Mouse (Mus musculus) heart, embryonic 11.5 days (tissue): ENCODE measurements around the gene Pex11a. TPM values are rescaled to one million over a fixed set of nuclear protein-coding genes. Genes with fewer than 3 reads are reported as not detected.

Source experiments
- ATAC-seq: fragments of 200-750 bp; cut with Nextera tagmentation; replicated peaks from 2 replicates; pipeline ENCODE4 v1.8.0; 2017; ENCODE audit warnings: moderate library complexity; ENCODE audit not compliant: insufficient number of reproducible peaks, low FRiP score, low TSS enrichment
- H3K27ac ChIP-seq: fragments of 300-500 bp; sonication (generic); 2 replicates; pipeline ENCODE4 v1.5.1; 2014; ENCODE audit warnings: mild to moderate bottlenecking, low read depth, low read length
- H3K27me3 ChIP-seq: fragments of 300-500 bp; sonication (generic); 2 replicates; pipeline ENCODE4 v1.6.1; 2014; ENCODE audit warnings: mild to moderate bottlenecking, low read length, mixed read lengths; ENCODE audit not compliant: control insufficient read depth, insufficient read depth
- H3K36me3 ChIP-seq: fragments of 300-500 bp; sonication (generic); 2 replicates; pipeline ENCODE4 v1.6.1; 2014; ENCODE audit warnings: mild to moderate bottlenecking, low read length, moderate library complexity, mixed read lengths; ENCODE audit not compliant: control insufficient read depth, insufficient read depth
- H3K4me1 ChIP-seq: fragments of 300-500 bp; sonication (generic); 2 replicates; pipeline ENCODE4 v1.6.1; 2014; ENCODE audit warnings: low read length; ENCODE audit not compliant: control insufficient read depth, insufficient read depth
- H3K4me2 ChIP-seq: fragments of 300-500 bp; sonication (generic); 2 replicates; pipeline ENCODE4 v1.6.1; 2014; ENCODE audit warnings: mild to moderate bottlenecking, moderate library complexity
- H3K4me3 ChIP-seq: fragments of 300-500 bp; sonication (generic); 2 replicates; pipeline ENCODE4 v1.5.1; 2014; ENCODE audit warnings: low read depth, low read length
- H3K9ac ChIP-seq: fragments of 300-500 bp; sonication (generic); 2 replicates; pipeline ENCODE4 v1.6.1; 2014; ENCODE audit warnings: mild to moderate bottlenecking, low read depth, low read length, moderate library complexity
- H3K9me3 ChIP-seq: fragments of 300-500 bp; sonication (generic); replicated peaks from 2 replicates; pipeline ENCODE4 v1.6.1; 2016; ENCODE audit warnings: low read length; ENCODE audit not compliant: control insufficient read depth
- WGBS: fragments of 180-500 bp; shearing (Covaris S2); extraction: QIAGEN DNeasy Blood & Tissue Kit; methylation state at CpG from one replicate; pipeline ENCODE4 v1.1.7; 2014; ENCODE audit not compliant: insufficient replicate concordance; 5-methylcytosine and 5-hydroxymethylcytosine counted together
- polyA plus RNA-seq: library from polyadenylated mRNA; unstranded; fragments of >200 nt; fragmentation: Nextera tagmentation; extraction: Ambion mirVana; gene quantifications from 2 replicates; pipeline ENCODE4 v1.2.1, GENCODE M21; 2014

Pex11a gene
- polyA plus RNA-seq, 1 experiment from 2014 or later, result 7.0 TPM

DNA sequence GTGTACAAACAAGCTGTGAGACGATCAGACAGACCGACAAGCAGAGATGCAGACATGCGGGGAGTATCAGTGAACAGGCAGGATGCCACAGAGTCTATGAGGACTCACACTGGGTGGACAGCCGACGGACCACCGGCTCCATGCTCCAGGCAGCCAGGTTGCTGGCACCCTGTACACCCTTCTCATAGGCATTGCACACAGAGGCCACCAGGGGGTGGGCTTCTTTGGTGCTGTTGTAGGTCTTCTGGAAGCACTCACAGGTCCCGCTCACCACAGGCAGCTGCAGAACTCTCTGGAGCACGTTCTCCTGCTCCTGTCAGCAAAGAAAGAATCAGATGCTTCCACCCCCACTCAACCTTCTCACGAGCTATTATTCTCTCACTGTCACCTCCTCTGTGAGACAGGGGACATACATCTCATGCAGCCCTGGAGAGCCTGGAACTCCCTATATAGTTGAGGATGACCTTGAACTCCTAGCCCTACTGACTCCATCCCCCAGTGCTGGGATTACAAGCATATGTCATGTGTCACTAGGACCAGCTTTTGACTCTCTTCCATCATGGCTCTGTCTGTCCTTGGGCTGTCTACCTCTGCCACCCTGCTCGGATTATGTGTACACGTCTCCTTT, 13.1 kb downstream of the Pex11a start:
- Histone ChIP-seq H3K9me3 (no peaks in the 10 kb centered on the region), H3K4me3 (no peak overlapping the region), H3K9ac (no peak overlapping the region), H3K27me3 (peaks cover 11% of the 10 kb centered on the region), H3K36me3 (no peaks in the 10 kb centered on the region), H3K4me2 (no peak overlapping the region), H3K4me1 (no peaks in the 10 kb centered on the region), H3K27ac (no peak overlapping the region)
- WGBS, result 54% methylated on average over 11 of the region's 11 CpGs
- ATAC-seq, result no peak

DNA sequence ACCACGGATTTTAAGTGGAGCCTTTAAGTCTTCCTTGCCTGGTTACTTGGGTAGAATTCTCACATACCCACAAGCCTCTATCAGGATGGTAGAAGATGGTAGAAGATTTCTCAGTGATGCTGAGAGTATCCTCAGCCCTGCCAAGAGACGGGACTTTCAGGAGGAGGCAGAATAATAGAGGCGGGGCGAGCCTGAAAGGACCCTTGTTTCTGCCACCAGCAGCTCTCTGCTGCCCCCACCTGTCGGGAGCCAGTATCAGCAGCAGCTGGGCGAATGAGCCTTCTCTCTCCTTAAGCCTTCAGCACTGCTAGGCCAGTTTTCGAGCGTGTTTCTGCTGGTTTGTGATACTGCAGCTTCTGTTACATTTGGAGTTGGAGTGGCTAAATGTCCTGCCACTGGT, 13.8 kb downstream of the Pex11a start:
- no peaks in the 10 kb centered on the region for H3K36me3 ChIP-seq
- no peaks in the 10 kb centered on the region for H3K4me1 ChIP-seq
- H3K27ac ChIP-seq, result no peak overlapping the region
- no peak overlapping the region for H3K4me2 ChIP-seq
- no peak overlapping the region for H3K4me3 ChIP-seq
- H3K9ac ChIP-seq, result no peak overlapping the region
- ATAC-seq, result no peak
- 7% methylated on average over 8 of the region's 8 CpGs for WGBS
- H3K27me3 ChIP-seq, result peaks cover 11% of the 10 kb centered on the region
- no peaks in the 10 kb centered on the region for H3K9me3 ChIP-seq

DNA sequence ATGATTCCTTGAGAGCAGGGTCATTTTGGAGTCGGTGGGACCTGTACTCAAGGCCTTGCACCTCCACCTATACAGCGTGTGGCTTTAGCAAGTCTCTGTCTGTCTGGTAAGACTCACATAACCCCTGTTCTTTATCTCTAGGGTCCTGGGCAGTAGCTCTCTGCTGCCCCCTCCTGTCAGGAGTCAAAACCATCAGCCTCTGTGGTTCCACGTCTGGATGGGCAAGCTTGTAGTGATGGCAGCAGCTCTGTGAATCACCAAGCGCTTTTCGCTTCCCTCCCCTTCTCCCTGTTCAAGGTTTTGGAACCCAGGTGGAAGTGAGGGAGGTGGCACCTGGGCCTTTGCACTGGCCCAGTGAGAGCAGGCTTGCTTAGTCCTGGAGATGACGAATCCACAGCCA, 14.7 kb downstream of the Pex11a start:
- H3K27me3 ChIP-seq, result peaks cover 11% of the 10 kb centered on the region
- ATAC-seq, result no peak

DNA sequence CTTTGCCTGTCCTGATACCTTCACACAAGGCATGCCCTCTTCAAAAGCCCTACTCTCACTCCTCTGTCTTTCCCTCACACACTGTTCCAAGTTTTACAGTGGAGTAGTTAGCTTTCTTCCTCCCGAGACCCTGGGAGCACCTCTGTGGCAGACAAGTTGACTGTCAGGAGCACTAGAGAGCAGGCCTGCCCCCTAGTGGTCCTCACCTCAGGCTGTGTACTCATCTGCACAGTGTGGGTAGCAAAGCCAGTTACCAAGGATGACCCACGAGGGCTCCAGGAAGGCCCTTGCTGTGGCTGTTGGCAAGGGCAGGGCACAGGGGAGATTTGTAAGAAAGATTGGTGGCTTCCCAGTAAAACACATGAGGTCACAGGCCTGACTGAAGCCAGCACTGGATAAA, 15.8 kb downstream of the Pex11a start:
- no peak overlapping the region for H3K4me2 ChIP-seq
- peaks cover 18% of the 10 kb centered on the region for H3K27me3 ChIP-seq
- no peak overlapping the region for H3K27ac ChIP-seq
- 3% methylated on average over 2 of the region's 2 CpGs for WGBS
- ATAC-seq, result no peak
- H3K4me1 ChIP-seq, result peaks cover under 1% of the 10 kb centered on the region; the same call in 1 of the 2 replicates
- H3K4me3 ChIP-seq, result no peak overlapping the region
- no peaks in the 10 kb centered on the region for H3K9me3 ChIP-seq
- no peak overlapping the region for H3K9ac ChIP-seq
- H3K36me3 ChIP-seq, result no peaks in the 10 kb centered on the region

More for the DNA sequence above, 14.7 kb downstream of the Pex11a start:
- WGBS, result 21% methylated on average over 6 of the region's 6 CpGs
- Histone ChIP-seq H3K36me3 (no peaks in the 10 kb centered on the region), H3K9me3 (no peaks in the 10 kb centered on the region), H3K4me2 (no peak overlapping the region), H3K9ac (no peak overlapping the region), H3K4me3 (no peak overlapping the region), H3K27ac (no peak overlapping the region), H3K4me1 (no peaks in the 10 kb centered on the region)

DNA sequence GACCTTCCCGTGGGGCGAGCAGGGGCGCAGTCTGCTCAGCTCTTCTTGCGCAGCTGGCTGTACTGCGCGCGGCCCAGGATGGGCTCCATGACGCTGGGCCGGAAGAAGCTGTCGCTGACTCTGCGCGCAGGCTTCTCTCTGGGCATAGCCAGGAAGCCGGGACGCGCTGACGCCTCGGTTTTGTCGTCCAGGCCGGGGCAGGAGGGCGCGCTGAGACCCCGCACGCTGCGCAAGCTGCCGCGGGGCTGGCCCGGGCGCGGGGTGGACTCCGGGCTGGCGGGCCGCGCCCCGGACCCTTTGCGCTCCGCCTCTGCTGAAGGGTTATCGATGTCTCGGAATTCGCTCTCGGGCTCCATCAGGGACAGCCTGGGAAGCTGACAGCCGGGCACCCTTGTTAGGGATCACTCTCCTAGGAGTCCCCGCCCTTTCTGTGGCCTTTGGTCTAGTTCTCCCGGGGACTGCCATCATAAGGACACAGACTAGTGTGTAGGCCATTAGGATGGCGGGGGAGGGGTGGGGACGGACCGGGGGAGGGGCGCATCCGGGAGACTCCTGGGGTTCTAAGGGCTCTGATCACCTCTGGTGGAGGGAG, 21.4 kb downstream of the Pex11a start:
- H3K27ac ChIP-seq, result 0 out of 2 replicates have a peak overlapping the region, but pooled peaks have one; percentile 6
- ATAC-seq, result peak; percentile 47; the same call in 1 of the 2 replicates
- no peaks in the 10 kb centered on the region for H3K36me3 ChIP-seq
- H3K9ac ChIP-seq, result peak overlapping the region; percentile 79
- peak overlapping the region; percentile 64 for H3K4me3 ChIP-seq
- peaks cover 2% of the 10 kb centered on the region; the same call in 1 of the 2 replicates for H3K4me1 ChIP-seq
- no peaks in the 10 kb centered on the region for H3K9me3 ChIP-seq
- peaks cover 9% of the 10 kb centered on the region; the same call in 1 of the 2 replicates for H3K27me3 ChIP-seq
- WGBS, result under 1% methylated on average over 48 of the region's 48 CpGs
- H3K4me2 ChIP-seq, result peak overlapping the region; percentile 92

DNA sequence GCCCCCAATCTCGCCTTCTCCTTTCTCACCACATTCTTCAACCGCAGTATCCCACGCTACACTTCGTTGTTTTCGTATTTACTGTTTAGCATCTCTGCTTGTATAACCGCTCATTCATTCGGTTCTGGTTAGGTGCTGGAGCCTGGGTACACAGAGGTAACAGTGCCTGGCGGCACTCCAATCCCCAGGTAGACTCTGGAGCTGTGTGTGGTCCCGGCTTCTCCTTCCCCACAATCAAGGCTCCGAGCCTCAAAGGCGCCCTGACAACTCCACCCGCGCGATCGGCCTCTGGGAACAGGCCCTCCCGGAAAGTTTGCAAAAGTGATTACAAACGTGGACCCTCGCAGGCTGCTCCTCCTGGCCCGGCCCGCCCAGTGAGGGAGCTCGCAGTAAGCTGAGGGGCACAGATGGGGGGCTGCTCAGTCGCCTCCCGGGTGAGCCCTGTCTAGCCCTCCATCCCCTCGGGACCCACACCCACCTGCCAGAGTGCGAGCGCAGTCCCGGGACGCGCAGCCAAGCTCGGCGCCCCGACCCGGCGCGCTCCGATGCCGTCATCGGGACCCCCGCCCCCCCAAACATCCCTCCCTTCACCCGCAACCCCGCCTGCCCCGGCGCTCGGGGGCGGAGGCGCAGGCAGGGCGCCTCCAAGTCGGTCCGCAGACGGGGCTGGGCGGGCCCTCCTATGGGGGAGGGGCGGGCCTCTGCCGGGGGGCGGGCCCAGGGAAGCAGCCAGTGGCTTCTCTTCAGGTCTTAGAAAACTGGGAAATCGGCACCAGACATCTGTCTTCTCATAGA, 27.5 kb downstream of the Pex11a start, which contains the start of gene Kif7:
Gene Kif7 (minus strand): TSS at position 534 of the 795 bp plus-strand sequence.
- H3K4me3 ChIP-seq, result peak within 1 kb of the TSS; percentile 62
- peak; percentile 81 for ATAC-seq
- 1% methylated on average over 39 of the region's 55 CpGs for WGBS
- no peak within 1 kb of the TSS for H3K27ac ChIP-seq
- peaks cover 12% of the 10 kb centered on the region for H3K27me3 ChIP-seq
- H3K4me1 ChIP-seq, result peaks cover 11% of the 10 kb centered on the region
- H3K9me3 ChIP-seq, result no peaks in the 10 kb centered on the region
- peak within 1 kb of the TSS; percentile 92 for H3K4me2 ChIP-seq
- H3K36me3 ChIP-seq, result no peaks in the 10 kb centered on the region
- peak within 1 kb of the TSS; percentile 76 for H3K9ac ChIP-seq

DNA sequence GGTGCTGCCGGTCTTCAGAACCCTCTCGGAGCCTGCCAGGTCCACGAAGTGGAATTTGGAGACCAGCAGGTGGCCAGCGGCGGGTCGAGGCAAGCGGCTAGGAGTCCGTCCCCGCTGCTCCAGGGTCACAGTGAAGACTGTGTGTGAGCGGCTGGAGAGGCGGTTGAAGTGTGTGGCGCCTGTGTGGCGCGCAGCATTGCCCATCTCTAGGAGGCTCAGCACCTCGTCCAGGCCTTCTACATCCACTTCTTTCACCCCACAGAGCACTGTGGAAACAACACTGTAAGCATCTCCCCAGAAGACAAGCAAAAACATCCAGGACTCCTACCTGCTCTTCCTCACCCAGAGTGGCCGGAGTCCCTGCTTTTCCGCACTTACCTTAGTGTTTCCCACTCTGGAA, 32.1 kb downstream of the Pex11a start:
- Histone ChIP-seq H3K36me3 (no peaks in the 10 kb centered on the region), H3K4me3 (peak overlapping the region; percentile 49), H3K27me3 (peaks cover 32% of the 10 kb centered on the region), H3K27ac (no peak overlapping the region), H3K4me1 (peaks cover 10% of the 10 kb centered on the region), H3K9ac (peak overlapping the region; percentile 1; the same call in 1 of the 2 replicates), H3K9me3 (no peaks in the 10 kb centered on the region), H3K4me2 (peak overlapping the region; percentile 66)
- no peak for ATAC-seq
- WGBS, result 29% methylated on average over 17 of the region's 17 CpGs

DNA sequence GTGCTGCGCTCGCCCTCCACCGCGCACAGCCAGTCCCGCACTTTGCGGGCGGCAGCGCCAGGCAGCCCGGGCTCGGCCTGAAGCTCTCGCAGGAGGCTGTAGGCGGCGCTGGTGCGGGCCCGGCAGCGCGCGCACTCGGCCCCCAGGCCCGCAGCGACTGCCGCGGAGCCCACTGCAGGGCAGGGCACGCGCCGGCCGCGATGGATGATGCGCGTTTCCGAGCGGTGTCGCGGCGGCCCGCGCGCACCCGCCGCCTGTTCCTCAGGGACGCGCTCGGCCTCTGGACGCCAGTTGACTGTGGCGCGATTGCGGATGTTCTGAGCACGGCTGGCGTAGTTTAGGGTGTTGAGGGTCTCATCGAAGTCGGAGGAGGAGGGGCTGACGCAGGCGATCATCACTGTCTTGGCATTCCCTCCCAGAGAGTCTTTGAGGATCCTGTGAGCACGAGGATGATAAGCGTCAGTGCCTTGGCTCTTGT, 32.8 kb downstream of the Pex11a start:
- no peak for ATAC-seq
- peaks cover 10% of the 10 kb centered on the region for H3K4me1 ChIP-seq
- 1% methylated on average over 54 of the region's 55 CpGs for WGBS
- H3K36me3 ChIP-seq, result no peaks in the 10 kb centered on the region
- H3K9me3 ChIP-seq, result no peaks in the 10 kb centered on the region
- H3K27me3 ChIP-seq, result peaks cover 32% of the 10 kb centered on the region
- H3K9ac ChIP-seq, result peak overlapping the region; percentile 1
- H3K4me2 ChIP-seq, result peak overlapping the region; percentile 66
- H3K4me3 ChIP-seq, result peak overlapping the region; percentile 49
- H3K27ac ChIP-seq, result no peak overlapping the region
